Mouse (Mus musculus) midbrain, embryonic 12.5 days (tissue): ENCODE results near the gene Sdad1. TPM values are rescaled to one million over a fixed set of nuclear protein-coding genes. Genes with fewer than 3 reads are reported as not detected.

Experiments used
- polyA plus RNA-seq: library from polyadenylated mRNA; unstranded; fragments of >200 nt; fragmentation: Nextera tagmentation; extraction: Ambion mirVana; gene quantifications from 2 replicates; pipeline ENCODE4 v1.2.1, GENCODE M21; 2016

Sdad1 gene
- polyA plus RNA-seq, 1 experiment from 2014 or later, result 43.3 TPM

Other genes with a start within 250 kb of the Sdad1 start
- gene G3bp2, start 226.8 kb downstream of the Sdad1 start, polyA plus RNA-seq, result 303 and 317 TPM in 2 replicates
- 50.5 and 52.0 TPM in 2 replicates for gene Uso1, start 172.5 kb downstream of the Sdad1 start, polyA plus RNA-seq
- not detected in 2 replicates for gene U90926, start 95.1 kb downstream of the Sdad1 start, polyA plus RNA-seq
- gene Ppef2, start 54.2 kb downstream of the Sdad1 start, polyA plus RNA-seq, result 0.19 and 0.21 TPM in 2 replicates
- gene Naaa, start 32.3 kb downstream of the Sdad1 start, polyA plus RNA-seq, result 5.9 and 6.6 TPM in 2 replicates
- gene Cxcl9, start 17.6 kb upstream of the Sdad1 start, polyA plus RNA-seq, result not detected in 2 replicates
- 2.6 TPM in 2 replicates for gene Art3, start 21.3 kb upstream of the Sdad1 start, polyA plus RNA-seq
- gene Cxcl10, start 38.4 kb upstream of the Sdad1 start, polyA plus RNA-seq, result 0.55 TPM in 1 of 2 replicates, not detected in the other
- gene Nup54, start 124.7 kb upstream of the Sdad1 start, polyA plus RNA-seq, result 53.1 and 63.0 TPM in 2 replicates
- gene Scarb2, start 196.4 kb upstream of the Sdad1 start, polyA plus RNA-seq, result 14.2 and 17.0 TPM in 2 replicates
- not detected in 2 replicates for gene Fam47e, start 244.6 kb upstream of the Sdad1 start, polyA plus RNA-seq